Comparison of ENCODE assay signal across 27 mouse cellular contexts in genomic region chr1:6984226-6984625, GRCm38 (mm10).
"Had no signal": no experiment of that assay in that cellular context is flagged by ENCODE, and none has a peak within 500 bp of the region (broad histone marks: within the 10 kb centered on the region; RNA-seq: fewer than 3 reads in every experiment).

No protein-coding gene starts in this region.

- H3K4me1 ChIP-seq: limb, embryonic 12.5 days; limb, embryonic 13.5 days; limb, embryonic 15.5 days; liver, embryonic 12.5 days; liver, embryonic 13.5 days; liver, embryonic 15.5 days; lung, embryonic 15.5 days; megakaryocyte, embryonic 14.5 days; midbrain, embryonic 10.5 days; midbrain, embryonic 12.5 days; midbrain, embryonic 13.5 days; midbrain, embryonic 15.5 days; neural tube, embryonic 12.5 days had no signal

- DNase-seq: left cerebral cortex, postnatal 4 days; liver; liver, embryonic 13.5 days; liver, postnatal 0 days; lung, adult 18-20 months; lung, adult 2 months; lung, embryonic 14.5 days; lung, postnatal 10 days; lung, postnatal 14 days; lung, postnatal 36 days; lung, postnatal 4 days; midbrain, embryonic 14.5 days had no signal

- H3K36me3 ChIP-seq: limb, embryonic 12.5 days; limb, embryonic 13.5 days; limb, embryonic 15.5 days; liver, embryonic 12.5 days; liver, embryonic 13.5 days; liver, embryonic 15.5 days; lung, embryonic 15.5 days; midbrain, embryonic 10.5 days; midbrain, embryonic 12.5 days; midbrain, embryonic 13.5 days; midbrain, embryonic 15.5 days; neural tube, embryonic 12.5 days had no signal

- H3K9me3 ChIP-seq: limb, embryonic 15.5 days; liver, embryonic 12.5 days; liver, embryonic 13.5 days; liver, embryonic 15.5 days; lung, embryonic 15.5 days; midbrain, embryonic 13.5 days; midbrain, embryonic 15.5 days; neural tube, embryonic 12.5 days had no signal

- H3K27me3 ChIP-seq: limb, embryonic 12.5 days; limb, embryonic 13.5 days; limb, embryonic 15.5 days; liver, embryonic 12.5 days; liver, embryonic 13.5 days; liver, embryonic 15.5 days; lung, embryonic 15.5 days; megakaryocyte, embryonic 14.5 days; midbrain, embryonic 12.5 days; midbrain, embryonic 13.5 days; midbrain, embryonic 15.5 days; neural tube, embryonic 12.5 days had no signal

- H3K4me3 ChIP-seq: limb, embryonic 12.5 days; limb, embryonic 13.5 days; limb, embryonic 15.5 days; liver, embryonic 12.5 days; liver, embryonic 13.5 days; liver, embryonic 15.5 days; lung, embryonic 15.5 days; megakaryocyte, embryonic 14.5 days; midbrain, embryonic 10.5 days; midbrain, embryonic 12.5 days; midbrain, embryonic 13.5 days; midbrain, embryonic 15.5 days; myocyte; neural tube, embryonic 12.5 days had no signal

- H3K9ac ChIP-seq: limb, embryonic 12.5 days; limb, embryonic 13.5 days; limb, embryonic 15.5 days; liver, embryonic 12.5 days; liver, embryonic 13.5 days; liver, embryonic 14.5 days; liver, embryonic 15.5 days; liver, postnatal 0 days; lung, embryonic 14.5 days; lung, embryonic 15.5 days; midbrain, embryonic 12.5 days; midbrain, embryonic 13.5 days; midbrain, embryonic 15.5 days; neural tube, embryonic 12.5 days had no signal

- H3K27ac ChIP-seq: limb, embryonic 12.5 days; limb, embryonic 13.5 days; limb, embryonic 15.5 days; liver, embryonic 12.5 days; liver, embryonic 13.5 days; liver, embryonic 14.5 days; liver, embryonic 15.5 days; lung, embryonic 15.5 days; macrophage; midbrain, embryonic 10.5 days; midbrain, embryonic 12.5 days; midbrain, embryonic 13.5 days; midbrain, embryonic 15.5 days; neural tube, embryonic 12.5 days had no signal
